Mouse (Mus musculus): ENCODE data around the gene Zscan21.
A peak's percentile ranks its signal among the peaks of the same experiment; 100 is the strongest.

The Zscan21 gene

GRCm38 (mm10) chr5:138117199-138118015, 704 bp downstream of the Zscan21 start:
- no peak for DNase-seq (ENCODE audit: low spot score in 2 of 2)

- DNase-seq (ENCODE audit: low spot score in 2 of 2): no peak
These were observed 1.3 kb downstream of the Zscan21 start for GRCm38 (mm10) chr5:138118041-138118440.

- no peak for DNase-seq (ENCODE audit: low spot score in 2 of 2)
These were observed 15.8 kb downstream of the Zscan21 start for GRCm38 (mm10) chr5:138132425-138133064.

- no peak for DNase-seq (ENCODE audit: low spot score in 2 of 2)
These were observed 20.6 kb downstream of the Zscan21 start for GRCm38 (mm10) chr5:138137257-138137656.

- no peak for DNase-seq (ENCODE audit: low spot score in 2 of 2)
These were observed 21.3 kb downstream of the Zscan21 start for GRCm38 (mm10) chr5:138137935-138138549.

GRCm38 (mm10) chr5:138138585-138138984, 21.9 kb downstream of the Zscan21 start:
- no peak for DNase-seq (ENCODE audit: low spot score in 2 of 2)

GRCm38 (mm10) chr5:138154390-138154789, 37.7 kb downstream of the Zscan21 start:
- DNase-seq (ENCODE audit: low spot score in 2 of 2): no peak

- DNase-seq (ENCODE audit: low spot score in 2 of 2): peak; percentile 63 to 80
These were observed 38.8 kb downstream of the Zscan21 start, which contains the start of gene Zfp113 for GRCm38 (mm10) chr5:138155443-138155976. Gene Zfp113, minus strand, starts transcription at chr5:138155744.

- DNase-seq (ENCODE audit: low spot score in 2 of 2): no peak
These were observed 43.6 kb downstream of the Zscan21 start for GRCm38 (mm10) chr5:138160224-138160762.

GRCm38 (mm10) chr5:138160842-138161665, 44.4 kb downstream of the Zscan21 start, which contains the start of gene Cops6:
Gene Cops6, plus strand, starts transcription at chr5:138161071.
- peak; percentile 87 to 94 for DNase-seq (ENCODE audit: low spot score in 2 of 2)

- DNase-seq (ENCODE audit: low spot score in 2 of 2): no peak
These were observed 46.3 kb downstream of the Zscan21 start for GRCm38 (mm10) chr5:138163046-138163445.

GRCm38 (mm10) chr5:138163610-138164009, 46.9 kb downstream of the Zscan21 start:
- DNase-seq (ENCODE audit: low spot score in 2 of 2): no peak

GRCm38 (mm10) chr5:138165594-138165993, 48.9 kb downstream of the Zscan21 start:
- no peak for DNase-seq (ENCODE audit: low spot score in 2 of 2)

- DNase-seq (ENCODE audit: low spot score in 2 of 2): peak; percentile 91 to 92
These were observed 54.3 kb downstream of the Zscan21 start for GRCm38 (mm10) chr5:138170936-138171561.

GRCm38 (mm10) chr5:138171695-138172491, 55.2 kb downstream of the Zscan21 start, which contains the start of the genes Ap4m1 and Mcm7:
Gene Ap4m1, plus strand, starts transcription at chr5:138172002.
Gene Mcm7, minus strand, starts transcription at chr5:138172422.
- DNase-seq (ENCODE audit: low spot score in 2 of 2): peak; percentile 88 to 89

GRCm38 (mm10) chr5:138173217-138173616, 56.5 kb downstream of the Zscan21 start:
- DNase-seq (ENCODE audit: low spot score in 2 of 2): no peak

Measured in spleen, postnatal 14 days (tissue).